Mouse (Mus musculus) liver, embryonic 12.5 days (tissue): Measurements from ENCODE around the gene Rac2. TPM values are rescaled to one million over a fixed set of nuclear protein-coding genes. Genes with fewer than 3 reads are reported as not detected.

ENCODE experiments used
- ATAC-seq: fragments of 200-750 bp; cut with Nextera tagmentation; 2 replicates; pipeline ENCODE4 v1.8.0; 2017; ENCODE audit warnings: moderate number of reproducible peaks, mild to moderate bottlenecking, moderate library complexity
- H3K27ac ChIP-seq: fragments of 300-500 bp; sonication (generic); 2 replicates; pipeline ENCODE4 v1.5.1; 2016; ENCODE audit warnings: mild to moderate bottlenecking
- H3K27me3 ChIP-seq: fragments of 300-500 bp; sonication (generic); replicated peaks from 2 replicates; pipeline ENCODE4 v1.6.1; 2016; ENCODE audit warnings: mild to moderate bottlenecking, moderate library complexity
- H3K36me3 ChIP-seq: fragments of 300-500 bp; sonication (generic); 2 replicates; pipeline ENCODE4 v1.6.1; 2016; ENCODE audit warnings: mild to moderate bottlenecking, moderate library complexity
- H3K4me1 ChIP-seq: fragments of 300-500 bp; sonication (generic); 2 replicates; pipeline ENCODE4 v1.6.1; 2016
- H3K4me2 ChIP-seq: fragments of 300-500 bp; sonication (generic); 2 replicates; pipeline ENCODE4 v1.6.1; 2016; ENCODE audit warnings: mild to moderate bottlenecking, moderate library complexity
- H3K4me3 ChIP-seq: fragments of 300-500 bp; sonication (generic); 2 replicates; pipeline ENCODE4 v1.5.1; 2016; ENCODE audit warnings: mild to moderate bottlenecking, moderate library complexity
- H3K9ac ChIP-seq: fragments of 300-500 bp; sonication (generic); 2 replicates; pipeline ENCODE4 v1.6.1; 2016; ENCODE audit warnings: mild to moderate bottlenecking, moderate library complexity
- H3K9me3 ChIP-seq: fragments of 300-500 bp; sonication (generic); replicated peaks from 2 replicates; pipeline ENCODE4 v1.6.1; 2016; ENCODE audit warnings: mild to moderate bottlenecking, moderate library complexity
- WGBS: fragments of 180-500 bp; shearing (Covaris S2); methylation state at CpG from one replicate; pipeline ENCODE4 v1.1.7; 2016; ENCODE audit not compliant: insufficient replicate concordance; 5-methylcytosine and 5-hydroxymethylcytosine counted together
- polyA plus RNA-seq: library from polyadenylated mRNA; unstranded; fragments of >200 nt; fragmentation: Nextera tagmentation; extraction: Ambion mirVana; gene quantifications from 2 replicates; pipeline ENCODE4 v1.2.1, GENCODE M21; 2016

The Rac2 gene
- polyA plus RNA-seq, 1 experiment from 2014 or later, result 90.9 TPM

- no peak overlapping the region for H3K4me3 ChIP-seq
- peaks cover 19% of the 10 kb centered on the region for H3K4me1 ChIP-seq
- WGBS, result 50% methylated on average over 18 of the region's 18 CpGs
- H3K4me2 ChIP-seq, result no peak overlapping the region
- no peak overlapping the region for H3K27ac ChIP-seq
- H3K36me3 ChIP-seq, result no peaks in the 10 kb centered on the region
- peak; percentile 54; the same call in 1 of the 2 replicates for ATAC-seq
- H3K27me3 ChIP-seq, result 0 out of 2 replicates have a peak, but pooled peaks cover 4% of the 10 kb centered on the region
- no peak overlapping the region for H3K9ac ChIP-seq
- H3K9me3 ChIP-seq, result no peaks in the 10 kb centered on the region
Measured at GRCm38 (mm10) chr15:78587050-78587994, 14.7 kb upstream of the Rac2 start.

- H3K36me3 ChIP-seq, result no peaks in the 10 kb centered on the region
- H3K9ac ChIP-seq, result no peak overlapping the region
- WGBS, result 68% methylated on average over 7 of the region's 7 CpGs
- no peak for ATAC-seq
- no peak overlapping the region for H3K27ac ChIP-seq
- no peak overlapping the region for H3K4me2 ChIP-seq
- peaks cover 30% of the 10 kb centered on the region for H3K4me1 ChIP-seq
- H3K27me3 ChIP-seq, result 0 out of 2 replicates have a peak, but pooled peaks cover 4% of the 10 kb centered on the region
- H3K9me3 ChIP-seq, result no peaks in the 10 kb centered on the region
- H3K4me3 ChIP-seq, result no peak overlapping the region
Measured at GRCm38 (mm10) chr15:78585404-78585803, 12.8 kb upstream of the Rac2 start.

GRCm38 (mm10) chr15:78583352-78583751, 10.8 kb upstream of the Rac2 start:
- Histone ChIP-seq H3K9ac (no peak overlapping the region), H3K4me3 (no peak overlapping the region), H3K4me1 (peaks cover 37% of the 10 kb centered on the region), H3K9me3 (no peaks in the 10 kb centered on the region), H3K36me3 (no peaks in the 10 kb centered on the region), H3K27ac (no peak overlapping the region), H3K27me3 (peaks cover 11% of the 10 kb centered on the region; the same call in 1 of the 2 replicates), H3K4me2 (no peak overlapping the region)
- WGBS, result 42% methylated on average over 11 of the region's 11 CpGs
- ATAC-seq, result no peak

- Histone ChIP-seq H3K9me3 (no peaks in the 10 kb centered on the region), H3K4me3 (no peak overlapping the region), H3K9ac (no peak overlapping the region), H3K27me3 (peaks cover 7% of the 10 kb centered on the region; the same call in 1 of the 2 replicates), H3K27ac (no peak overlapping the region), H3K36me3 (no peaks in the 10 kb centered on the region), H3K4me2 (no peak overlapping the region), H3K4me1 (peaks cover 50% of the 10 kb centered on the region)
- ATAC-seq, result no peak
- WGBS, result 71% methylated on average over 3 of the region's 4 CpGs
Measured at GRCm38 (mm10) chr15:78576284-78576810, 3.8 kb upstream of the Rac2 start.

GRCm38 (mm10) chr15:78572270-78572600, 348 bp downstream of the Rac2 start:
- no peaks in the 10 kb centered on the region for H3K27me3 ChIP-seq
- H3K4me2 ChIP-seq, result peak overlapping the region; percentile 74
- peak overlapping the region; percentile 96 for H3K27ac ChIP-seq
- peak; percentile 62 for ATAC-seq
- 27% methylated on average over 5 of the region's 5 CpGs for WGBS
- H3K9me3 ChIP-seq, result no peaks in the 10 kb centered on the region
- peaks cover 68% of the 10 kb centered on the region for H3K4me1 ChIP-seq
- H3K36me3 ChIP-seq, result peaks cover 33% of the 10 kb centered on the region
- H3K9ac ChIP-seq, result peak overlapping the region; percentile 71
- H3K4me3 ChIP-seq, result peak overlapping the region; percentile 57

- peak overlapping the region; percentile 71 for H3K9ac ChIP-seq
- ATAC-seq, result peak; percentile 93
- H3K4me1 ChIP-seq, result peaks cover 73% of the 10 kb centered on the region
- no peaks in the 10 kb centered on the region for H3K27me3 ChIP-seq
- peak overlapping the region; percentile 96 for H3K27ac ChIP-seq
- H3K4me2 ChIP-seq, result peak overlapping the region; percentile 74
- H3K4me3 ChIP-seq, result peak overlapping the region; percentile 57
- WGBS, result 4% methylated on average over 16 of the region's 16 CpGs
- H3K9me3 ChIP-seq, result no peaks in the 10 kb centered on the region
- peaks cover 33% of the 10 kb centered on the region for H3K36me3 ChIP-seq
Measured at GRCm38 (mm10) chr15:78571554-78572269, 871 bp downstream of the Rac2 start.

- Histone ChIP-seq H3K36me3 (peaks cover 37% of the 10 kb centered on the region), H3K27ac (no peak overlapping the region), H3K27me3 (no peaks in the 10 kb centered on the region), H3K4me2 (peak overlapping the region; percentile 74; the same call in 1 of the 2 replicates), H3K4me3 (no peak overlapping the region), H3K4me1 (peaks cover 81% of the 10 kb centered on the region), H3K9ac (no peak overlapping the region), H3K9me3 (no peaks in the 10 kb centered on the region)
- 78% methylated on average over 5 of the region's 5 CpGs for WGBS
- ATAC-seq, result no peak
Measured at GRCm38 (mm10) chr15:78570170-78570569, 2.4 kb downstream of the Rac2 start.

- Histone ChIP-seq H3K9me3 (no peaks in the 10 kb centered on the region), H3K4me1 (peaks cover 92% of the 10 kb centered on the region), H3K27ac (peak overlapping the region; percentile 49), H3K4me2 (no peak overlapping the region), H3K36me3 (peaks cover 38% of the 10 kb centered on the region), H3K27me3 (no peaks in the 10 kb centered on the region), H3K9ac (no peak overlapping the region), H3K4me3 (no peak overlapping the region)
- WGBS, result 67% methylated on average over 9 of the region's 9 CpGs
- no peak for ATAC-seq
Measured at GRCm38 (mm10) chr15:78567608-78568120, 4.9 kb downstream of the Rac2 start.

- Histone ChIP-seq H3K9me3 (no peaks in the 10 kb centered on the region), H3K9ac (peak overlapping the region; percentile 42), H3K27me3 (no peaks in the 10 kb centered on the region), H3K4me3 (peak overlapping the region; percentile 7; the same call in 1 of the 2 replicates), H3K27ac (peak overlapping the region; percentile 82), H3K4me2 (peak overlapping the region; percentile 55), H3K36me3 (peaks cover 49% of the 10 kb centered on the region), H3K4me1 (peaks cover 64% of the 10 kb centered on the region)
- ATAC-seq, result peak; percentile 81
- WGBS, result 32% methylated on average over 11 of the region's 11 CpGs
Measured at GRCm38 (mm10) chr15:78564764-78565435, 7.7 kb downstream of the Rac2 start.

- H3K27ac ChIP-seq, result peak overlapping the region; percentile 82
- 15% methylated on average over 5 of the region's 5 CpGs for WGBS
- peak overlapping the region; percentile 42 for H3K9ac ChIP-seq
- H3K4me3 ChIP-seq, result peak overlapping the region; percentile 7
- no peaks in the 10 kb centered on the region for H3K9me3 ChIP-seq
- H3K36me3 ChIP-seq, result peaks cover 39% of the 10 kb centered on the region
- H3K27me3 ChIP-seq, result no peaks in the 10 kb centered on the region
- peak overlapping the region; percentile 55 for H3K4me2 ChIP-seq
- peak; percentile 71 for ATAC-seq
- peaks cover 62% of the 10 kb centered on the region for H3K4me1 ChIP-seq
Measured at GRCm38 (mm10) chr15:78563937-78564336, 8.6 kb downstream of the Rac2 start.

GRCm38 (mm10) chr15:78563344-78563743, 9.2 kb downstream of the Rac2 start:
- Histone ChIP-seq H3K36me3 (peaks cover 33% of the 10 kb centered on the region), H3K9ac (no peak overlapping the region), H3K4me2 (peak overlapping the region; percentile 55), H3K27ac (peak overlapping the region; percentile 82), H3K4me3 (no peak overlapping the region), H3K27me3 (no peaks in the 10 kb centered on the region), H3K9me3 (no peaks in the 10 kb centered on the region), H3K4me1 (peaks cover 61% of the 10 kb centered on the region)
- ATAC-seq, result no peak
- WGBS, result 85% methylated on average over 3 of the region's 3 CpGs
